Mouse (Mus musculus): ENCODE measurements around the gene Cyp2f2. TPM values are rescaled to one million over a fixed set of nuclear protein-coding genes. Genes with fewer than 3 reads are reported as not detected.

The Cyp2f2 gene
- not detected in 4 replicates for total RNA-seq (2023)

GRCm38 (mm10) chr7:27119676-27120075 lies at the start of gene Cyp2f2:
Cyp2f2 (plus strand) TSS chr7:27119909.

GRCm38 (mm10) chr7:27153205-27153764 lies 33.6 kb downstream of the Cyp2f2 start, which contains the start of gene Cyp2t4:
Cyp2t4 (plus strand) TSS chr7:27153714.

DNA sequence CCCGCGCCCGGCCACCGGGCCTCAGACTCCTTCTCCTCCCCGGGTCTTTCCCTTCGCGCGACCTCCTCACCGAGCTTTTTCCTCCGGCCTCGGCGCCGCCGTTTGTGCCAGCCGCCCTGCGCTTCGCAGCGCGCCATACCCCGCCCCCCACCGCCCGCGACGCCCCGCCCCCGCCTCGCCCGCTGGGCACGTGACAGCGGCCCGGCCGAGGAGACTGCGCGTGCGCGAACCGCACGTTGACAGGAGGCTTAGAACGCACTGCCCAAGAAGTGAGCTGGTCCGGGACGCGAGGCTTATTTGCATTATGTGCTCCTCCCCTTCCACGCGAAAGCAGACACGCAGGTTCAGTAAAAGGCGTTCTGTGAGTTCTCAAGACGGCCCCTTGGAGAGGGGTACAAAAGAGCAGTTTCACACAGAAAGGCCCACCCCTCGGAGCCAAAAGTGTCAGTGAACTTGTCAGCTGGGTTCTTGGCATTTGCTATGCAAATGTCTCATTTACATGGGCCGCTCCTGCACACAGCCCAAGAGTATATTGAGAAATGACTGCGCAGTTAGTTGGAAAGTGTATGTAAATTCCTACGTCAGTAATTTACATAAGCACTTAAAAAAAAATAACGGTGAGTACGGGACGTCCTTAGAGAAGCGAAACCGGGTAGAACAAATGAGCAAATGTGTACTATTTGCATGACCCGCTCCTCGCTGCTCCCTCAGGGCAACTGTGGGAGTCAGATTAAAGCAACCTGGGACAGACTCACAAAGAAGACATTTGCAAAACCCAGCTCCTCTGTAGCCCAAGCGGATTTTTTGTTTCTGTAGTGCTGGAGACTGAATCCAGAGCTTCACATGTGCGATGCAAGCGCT lies 47.1 kb downstream of the Cyp2f2 start, which contains the start of gene Egln2:
Gene Egln2 (minus strand): TSS at position 189 of the 861 bp plus-strand sequence.

DNA sequence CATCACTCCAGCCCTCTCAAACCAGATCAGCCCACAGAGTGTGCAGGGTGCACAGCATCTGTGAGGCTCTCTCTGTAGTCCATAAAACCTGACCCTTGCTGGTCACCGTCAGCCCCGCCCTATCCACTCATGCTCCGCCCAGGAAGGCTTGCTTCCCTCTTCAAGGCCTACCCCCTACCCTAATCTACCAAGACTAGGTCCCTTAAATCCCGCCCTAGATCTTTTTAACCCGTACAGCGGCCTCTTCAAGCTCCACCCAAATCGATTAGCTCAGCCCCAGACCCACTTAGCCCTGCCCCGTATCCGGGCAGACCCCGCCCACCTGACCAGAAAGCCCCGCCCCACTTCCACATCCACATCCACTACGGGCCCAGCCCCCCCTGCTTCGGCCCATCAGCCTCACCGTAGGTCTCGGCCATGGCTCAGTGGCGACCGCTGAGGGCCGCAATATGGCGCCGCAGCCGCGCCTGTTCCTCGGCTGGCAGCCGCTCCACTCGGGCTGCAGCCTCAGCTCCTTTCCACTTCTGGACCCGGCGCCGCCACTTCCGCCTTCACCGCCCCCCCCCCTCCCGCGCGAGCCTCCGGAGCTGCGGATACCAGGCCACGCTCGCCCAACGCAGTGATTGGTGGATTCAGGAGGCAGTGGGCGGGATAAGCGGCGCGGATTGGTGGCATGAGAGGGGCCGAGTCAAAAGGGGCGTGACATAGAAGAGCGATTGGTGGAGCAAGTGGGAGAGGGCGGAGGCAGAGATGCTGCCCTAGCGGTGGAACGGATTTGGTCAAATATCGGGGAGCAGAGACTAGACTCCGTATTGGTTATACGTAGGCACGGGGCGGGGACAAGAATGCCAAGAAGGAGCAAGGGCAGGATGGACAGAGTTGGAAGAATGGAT lies 58.9 kb downstream of the Cyp2f2 start, which contains the start of gene Rab4b:
Gene Rab4b (minus strand): TSS at position 573 of the 893 bp plus-strand sequence.

GRCm38 (mm10) chr7:27180837-27181695 lies 61.4 kb downstream of the Cyp2f2 start, which contains the start of the genes Gm21983 and Mia:
Gm21983 (minus strand) TSS chr7:27181086.
Mia (minus strand) TSS chr7:27181157.

Other genes starting within 250 kb of the Cyp2f2 start
- not detected in 4 replicates for gene Cyp2a22, start 180.5 kb upstream of the Cyp2f2 start, total RNA-seq (2023)
- gene Cyp2a12, start 90.8 kb upstream of the Cyp2f2 start, total RNA-seq (2023) = not detected in 4 replicates
- gene Cyp2t4, start 33.8 kb downstream of the Cyp2f2 start, total RNA-seq (2023) = not detected in 4 replicates
- gene Egln2, start 46.9 kb downstream of the Cyp2f2 start, total RNA-seq (2023) = 177 to 204 TPM (median 188 TPM) in 4 replicates
- gene Rab4b, start 59.0 kb downstream of the Cyp2f2 start, total RNA-seq (2023) = 147 to 182 TPM (median 171 TPM) in 4 replicates
- not detected in 4 replicates for gene Gm21983, start 61.2 kb downstream of the Cyp2f2 start, total RNA-seq (2023)
- 1.1 to 3.3 TPM (median 1.2 TPM) in 3 of 4 replicates, not detected in the other for gene Mia, start 61.2 kb downstream of the Cyp2f2 start, total RNA-seq (2023)
- gene BC024978, start 75.9 kb downstream of the Cyp2f2 start, total RNA-seq (2023) = 11.5 to 19.8 TPM (median 17.1 TPM) in 4 replicates
- 112 to 116 TPM (median 114 TPM) in 4 replicates for gene Snrpa, start 76.4 kb downstream of the Cyp2f2 start, total RNA-seq (2023)
- gene Itpkc, start 108.8 kb downstream of the Cyp2f2 start, total RNA-seq (2023) = 18.8 to 22.0 TPM (median 20.4 TPM) in 4 replicates
- gene Coq8b, start 113.1 kb downstream of the Cyp2f2 start, total RNA-seq (2023) = 24.1 to 29.2 TPM (median 27.8 TPM) in 4 replicates
- 1.4 to 2.6 TPM (median 2.1 TPM) in 4 replicates for gene Numbl, start 138.5 kb downstream of the Cyp2f2 start, total RNA-seq (2023)
- 0.83 to 1.2 TPM (median 1.0 TPM) in 4 replicates for gene Ltbp4, start 217.8 kb downstream of the Cyp2f2 start, total RNA-seq (2023)
- gene Shkbp1, start 236.1 kb downstream of the Cyp2f2 start, total RNA-seq (2023) = 85.2 to 97.4 TPM (median 91.1 TPM) in 4 replicates
- 7.5 to 14.1 TPM (median 9.1 TPM) in 3 of 4 replicates, not detected in the other for gene Gm20479, start 237.5 kb downstream of the Cyp2f2 start, total RNA-seq (2023)